Mouse (Mus musculus) testis, postnatal 14 days (tissue): ENCODE results near the gene Serpina3b.
A peak's percentile ranks its signal among the peaks of the same experiment; 100 is the strongest.

ENCODE experiments used
- DNase-seq: peaks from one replicate; pipeline ENCODE4 v3.0.0; 2021; ENCODE audit warnings: low spot score

Serpina3b gene

GRCm38 (mm10) chr12:104175636-104176035 lies 47.8 kb downstream of the Serpina3b start:
- DNase-seq = no peak

GRCm38 (mm10) chr12:104178577-104178976 lies 50.8 kb downstream of the Serpina3b start:
- peak; percentile 38 for DNase-seq

- DNase-seq = peak; percentile 22
These were observed 51.2 kb downstream of the Serpina3b start for GRCm38 (mm10) chr12:104178987-104179386.

- DNase-seq = no peak
These were observed 57.2 kb downstream of the Serpina3b start for GRCm38 (mm10) chr12:104185046-104185445.

GRCm38 (mm10) chr12:104186041-104186581 lies 58.3 kb downstream of the Serpina3b start:
- DNase-seq = no peak
